Mouse (Mus musculus) cerebellum, adult 2 months (tissue): Measurements from ENCODE around the gene Fli1. TPM values are rescaled to one million over a fixed set of nuclear protein-coding genes. Genes with fewer than 3 reads are reported as not detected.

Experiments
- DNase-seq, 2 experiments: peaks; one replicate each; pipeline ENCODE4 v3.0.0; 2021
- H3K27ac ChIP-seq: fragments of 200-500 bp; 2 replicates; pipeline ENCODE4 v1.5.1; 2012; ENCODE audit warnings: low read length, control low read depth, inconsistent platforms; ENCODE audit not compliant: insufficient read depth
- H3K27me3 ChIP-seq: fragments of 200-500 bp; 2 replicates; pipeline ENCODE4 v1.6.1; 2012; ENCODE audit warnings: inconsistent platforms, mild to moderate bottlenecking, low read length, moderate library complexity; ENCODE audit not compliant: control insufficient read depth, insufficient read depth
- H3K4me1 ChIP-seq: fragments of 200-500 bp; 2 replicates; pipeline ENCODE4 v1.6.1; 2011; ENCODE audit warnings: low read length; ENCODE audit not compliant: control insufficient read depth, insufficient read depth
- H3K4me3 ChIP-seq: fragments of 200-500 bp; replicated peaks from 2 replicates; pipeline ENCODE3; 2011; ENCODE audit warnings: mild to moderate bottlenecking, low read depth, low read length, control low read depth; ENCODE audit not compliant: insufficient read depth
- CTCF ChIP-seq: fragments of 200-500 bp; IDR thresholded peaks from 2 replicates; pipeline ENCODE4 v1.5.1; 2011; ENCODE audit warnings: low read depth, mild to moderate bottlenecking, control low read depth, low read length, moderate library complexity, borderline replicate concordance; ENCODE audit not compliant: insufficient read depth
- POLR2A ChIP-seq: fragments of 200-500 bp; IDR thresholded peaks from 2 replicates; pipeline ENCODE4 v1.6.1; 2011; ENCODE audit warnings: low read length, control low read depth, borderline replicate concordance; ENCODE audit not compliant: insufficient read depth
- WGBS: fragments of 180-500 bp; shearing (Covaris S2); methylation state at CpG from one replicate; pipeline ENCODE4 v1.1.7; 2018; 5-methylcytosine and 5-hydroxymethylcytosine counted together
- polyA plus RNA-seq: library from polyadenylated mRNA; depleted of rRNA; stranded (reverse); fragments of >200 nt; gene quantifications from 2 replicates; pipeline ENCODE4 v1.2.3, GENCODE M21; 2012

Gene Fli1
- polyA plus RNA-seq, 1 experiment, result 2.2 TPM

DNA sequence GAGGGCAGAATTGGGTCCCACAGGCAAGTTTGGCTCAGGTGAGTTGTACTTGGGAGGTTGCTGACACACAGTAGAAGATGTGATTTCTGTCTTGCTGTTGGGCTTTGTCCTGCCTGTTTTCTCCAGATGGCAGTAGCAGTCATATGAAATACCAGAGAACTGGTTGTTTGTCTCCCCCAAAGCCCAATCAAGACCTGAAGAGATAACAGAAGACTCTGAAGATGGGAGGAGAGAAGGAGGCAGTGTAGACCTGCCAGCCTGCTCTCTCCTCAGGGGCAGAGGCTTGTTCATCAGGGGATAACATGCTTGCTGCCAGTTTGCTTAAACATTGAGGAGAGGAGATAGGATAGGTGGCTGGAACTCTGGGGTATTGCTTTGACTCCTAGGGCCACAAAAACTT lies 54.0 kb downstream of the Fli1 start:
- Histone ChIP-seq H3K4me3 (no peak overlapping the region), H3K27ac (no peak overlapping the region), H3K27me3 (peaks cover 2% of the 10 kb centered on the region; the same call in 1 of the 2 replicates), H3K4me1 (peaks cover 3% of the 10 kb centered on the region)
- DNase-seq, result no peak
- TF ChIP-seq CTCF (no peak), POLR2A (no peak)

DNA sequence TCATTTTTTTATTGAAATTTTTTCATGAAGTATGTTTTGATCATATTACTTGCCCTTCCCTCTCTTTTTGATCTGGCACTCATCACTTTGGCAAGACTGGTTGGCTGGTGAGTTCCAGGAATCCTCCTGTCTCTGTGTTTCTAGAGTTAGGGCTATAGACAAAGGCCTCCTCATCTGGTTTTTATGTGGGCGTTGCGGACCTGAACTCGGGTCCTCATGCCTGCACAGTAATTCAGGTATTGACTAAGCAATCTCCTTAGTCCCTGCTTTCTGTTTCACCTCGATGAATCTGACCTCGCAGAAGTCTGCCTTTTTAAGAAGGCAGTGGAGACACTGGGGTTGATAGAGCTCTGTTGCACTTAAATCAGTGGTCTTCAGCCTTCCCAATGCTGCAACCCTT lies 54.8 kb downstream of the Fli1 start:
- no peak overlapping the region for H3K4me3 ChIP-seq
- peaks cover 2% of the 10 kb centered on the region; the same call in 1 of the 2 replicates for H3K27me3 ChIP-seq
- TF ChIP-seq CTCF, result no peak
- no peak for TF ChIP-seq POLR2A
- H3K27ac ChIP-seq, result no peak overlapping the region
- DNase-seq, result no peak
- peaks cover 3% of the 10 kb centered on the region for H3K4me1 ChIP-seq
- WGBS, result 93% methylated on average over 5 of the region's 5 CpGs

DNA sequence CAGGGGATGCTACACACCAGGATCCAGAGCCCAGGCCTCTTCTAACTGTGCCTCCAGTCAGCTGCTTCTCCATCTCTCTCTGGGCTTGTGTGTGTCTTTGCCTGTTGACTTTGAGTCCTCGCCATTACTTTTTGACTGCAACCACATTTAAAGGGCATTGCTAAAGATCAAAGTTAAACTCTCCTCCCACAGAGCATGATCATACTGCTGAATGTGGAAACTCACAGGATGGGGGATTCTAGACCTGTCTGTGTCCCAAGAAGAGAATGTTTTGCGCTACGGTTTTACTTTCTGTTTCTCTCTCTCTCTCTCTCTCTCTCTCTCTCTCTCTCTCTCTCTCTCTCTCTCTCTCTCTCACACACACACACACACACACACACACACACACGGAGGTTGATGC lies 55.3 kb downstream of the Fli1 start:
- Histone ChIP-seq H3K27ac (no peak overlapping the region), H3K4me1 (peaks cover 3% of the 10 kb centered on the region), H3K4me3 (no peak overlapping the region), H3K27me3 (peaks cover 2% of the 10 kb centered on the region; the same call in 1 of the 2 replicates)
- DNase-seq, result no peak
- no peak for TF ChIP-seq POLR2A
- no peak for TF ChIP-seq CTCF
- 93% methylated on average over 4 of the region's 4 CpGs for WGBS

DNA sequence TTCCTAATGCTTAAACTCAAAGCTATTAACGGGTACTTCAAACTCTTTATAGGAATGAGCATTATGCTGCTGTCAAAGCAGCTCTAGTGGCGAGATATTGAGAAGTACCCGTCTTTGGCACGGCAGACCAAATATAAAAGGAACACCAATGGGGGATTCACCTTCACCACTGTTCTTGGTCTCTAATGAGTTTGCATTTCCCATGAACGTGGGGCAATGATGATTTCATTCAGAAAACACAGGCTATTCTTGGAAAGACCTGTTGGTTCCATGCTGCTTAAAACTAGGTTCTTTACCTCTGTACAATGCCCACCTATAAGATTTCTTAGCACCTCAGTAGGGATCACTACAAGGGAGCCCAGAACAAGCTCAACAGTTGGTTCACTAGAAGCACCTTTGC lies 62.2 kb downstream of the Fli1 start:
- 86% methylated on average over 5 of the region's 5 CpGs for WGBS
- TF ChIP-seq POLR2A (no peak), CTCF (no peak)
- H3K4me3 ChIP-seq, result no peak overlapping the region

DNA sequence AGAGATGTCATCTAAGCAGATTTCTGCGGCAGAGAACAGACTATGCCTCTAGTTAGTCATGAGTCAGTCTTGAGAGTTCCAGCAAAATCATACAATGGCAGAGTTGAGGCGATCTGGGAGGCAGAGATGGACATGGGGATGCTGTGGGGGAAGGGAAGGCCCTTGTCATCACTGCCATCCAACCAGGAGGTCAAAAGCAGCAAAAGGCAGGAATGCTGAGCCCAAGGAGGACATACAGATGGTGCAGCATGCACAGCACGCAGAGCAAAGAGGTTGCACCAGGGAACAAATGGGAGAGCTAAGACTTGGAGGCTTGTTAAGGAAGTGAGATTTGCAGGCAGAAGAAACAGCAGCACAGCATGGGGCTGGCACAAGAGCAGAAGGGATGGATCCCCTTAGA lies 63.9 kb downstream of the Fli1 start:
- TF ChIP-seq POLR2A, result no peak
- H3K4me1 ChIP-seq, result no peaks in the 10 kb centered on the region
- H3K4me3 ChIP-seq, result no peak overlapping the region
- no peaks in the 10 kb centered on the region for H3K27me3 ChIP-seq
- H3K27ac ChIP-seq, result no peak overlapping the region
- DNase-seq, result no peak
- 63% methylated on average over 3 of the region's 3 CpGs for WGBS

More for the DNA sequence above, 62.2 kb downstream of the Fli1 start:
- Histone ChIP-seq H3K4me1 (no peaks in the 10 kb centered on the region), H3K27me3 (no peaks in the 10 kb centered on the region), H3K27ac (no peak overlapping the region)
- no peak for DNase-seq

DNA sequence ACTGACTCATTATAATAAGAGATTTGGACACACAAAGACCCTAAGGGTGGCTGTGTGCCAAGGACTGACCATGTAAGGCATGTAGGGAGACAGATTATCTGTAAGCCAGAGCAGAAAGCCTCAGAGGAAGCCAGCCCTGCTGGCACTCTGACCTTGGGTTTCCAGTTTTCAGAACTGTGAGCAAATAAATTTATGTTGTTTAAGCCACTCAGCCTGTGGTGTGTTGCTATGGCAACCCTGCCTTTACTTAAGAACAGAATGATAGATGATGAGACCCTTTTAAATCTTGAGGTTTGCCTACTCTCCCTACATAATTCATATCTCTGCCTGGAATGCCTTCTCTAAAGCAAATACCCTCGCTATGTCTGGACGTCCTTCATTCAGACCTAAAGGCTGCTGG lies 64.6 kb downstream of the Fli1 start:
- no peaks in the 10 kb centered on the region for H3K4me1 ChIP-seq
- 58% methylated on average over 2 of the region's 2 CpGs for WGBS
- H3K4me3 ChIP-seq, result no peak overlapping the region
- no peak for TF ChIP-seq CTCF
- TF ChIP-seq POLR2A, result no peak
- H3K27ac ChIP-seq, result no peak overlapping the region
- DNase-seq, result no peak
- H3K27me3 ChIP-seq, result no peaks in the 10 kb centered on the region

DNA sequence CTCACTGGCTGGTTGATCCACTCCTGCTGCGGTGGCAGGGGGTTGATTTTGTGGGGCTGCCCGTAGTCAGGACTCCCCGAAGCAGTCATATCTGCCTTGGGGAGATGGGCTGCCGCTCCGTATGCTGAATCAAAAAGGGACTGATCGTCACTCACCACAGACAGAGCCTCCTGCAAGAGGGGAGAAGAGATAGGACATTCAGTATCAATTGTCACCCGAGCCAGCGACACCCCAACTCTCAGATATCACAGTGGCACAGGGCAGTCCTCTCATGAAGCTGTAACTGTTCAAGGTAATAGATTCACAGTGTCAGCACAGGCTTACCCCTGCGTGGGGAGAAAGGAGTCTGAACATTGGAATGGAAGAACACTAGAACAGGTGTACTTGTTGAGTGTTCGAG lies 66.1 kb downstream of the Fli1 start:
- DNase-seq, result no peak
- no peak overlapping the region for H3K4me3 ChIP-seq
- H3K4me1 ChIP-seq, result no peaks in the 10 kb centered on the region
- no peak overlapping the region for H3K27ac ChIP-seq
- no peak for TF ChIP-seq CTCF
- TF ChIP-seq POLR2A, result no peak
- 90% methylated on average over 10 of the region's 10 CpGs for WGBS
- no peaks in the 10 kb centered on the region for H3K27me3 ChIP-seq

DNA sequence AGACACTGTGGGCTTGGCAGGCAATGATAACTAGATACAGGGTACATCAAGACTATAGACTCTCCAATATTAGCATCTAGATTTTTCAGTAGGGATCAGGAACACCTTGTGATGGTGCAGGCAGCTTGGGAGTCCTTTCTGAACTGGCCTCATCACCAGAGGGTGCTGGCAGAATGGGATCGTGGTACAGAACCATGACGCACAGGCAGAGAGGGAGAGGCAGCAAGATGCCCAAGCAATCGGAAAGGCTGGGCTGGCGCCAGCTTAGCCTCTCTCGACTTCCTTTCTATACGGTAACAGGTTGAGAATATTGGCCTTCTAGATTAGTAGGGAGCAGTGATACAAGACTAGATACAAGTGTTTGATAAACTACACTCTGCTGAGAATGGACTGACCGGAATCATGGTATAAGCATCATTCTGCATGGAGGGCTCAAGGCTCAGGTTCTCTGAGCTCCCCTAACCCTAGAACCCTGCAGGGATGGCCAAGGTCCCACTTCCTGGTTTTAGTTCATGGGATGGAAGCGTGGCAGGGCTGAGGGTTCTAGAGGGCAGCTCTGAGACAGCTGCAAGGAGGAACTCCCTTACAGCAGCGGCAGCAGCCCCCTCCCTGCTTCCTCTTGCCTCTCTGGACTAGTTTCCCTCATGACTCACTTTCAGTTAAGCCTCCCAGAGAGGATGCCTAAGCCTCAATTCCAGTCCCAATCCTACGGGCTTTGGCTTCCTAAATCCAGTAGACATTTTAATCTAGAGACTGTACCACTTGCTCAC lies 67.9 kb downstream of the Fli1 start:
- DNase-seq, result no peak
- WGBS, result 66% methylated on average over 10 of the region's 10 CpGs
- no peak for TF ChIP-seq POLR2A
- no peak for TF ChIP-seq CTCF

More for the DNA sequence above, 67.9 kb downstream of the Fli1 start:
- no peaks in the 10 kb centered on the region for H3K4me1 ChIP-seq
- H3K4me3 ChIP-seq, result no peak overlapping the region
- no peaks in the 10 kb centered on the region for H3K27me3 ChIP-seq
- H3K27ac ChIP-seq, result no peak overlapping the region
